Comparison of ENCODE assay signal across 22 mouse cellular contexts in the genomic region with DNA sequence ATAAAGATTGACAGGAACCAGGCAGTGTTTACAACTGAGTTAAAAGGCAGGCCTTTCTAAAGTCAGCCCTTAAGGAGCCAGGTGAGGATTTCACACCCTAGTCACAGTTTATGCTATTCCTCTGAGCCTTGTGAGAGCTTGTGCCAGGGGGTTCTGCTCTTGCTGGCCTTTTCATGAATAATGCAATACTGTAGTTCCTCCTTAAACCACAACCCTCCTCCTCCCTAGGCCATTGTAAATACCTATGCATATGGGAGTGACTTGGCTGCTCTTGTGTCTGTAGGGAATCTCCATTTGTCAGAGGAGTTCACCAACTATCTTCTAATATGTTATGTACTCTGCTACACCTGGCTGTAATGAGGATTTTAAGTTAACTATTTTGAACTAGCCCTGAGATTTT.
"Had no signal": no experiment of that assay in that cellular context is flagged by ENCODE, and none has a peak within 500 bp of the region (broad histone marks: within the 10 kb centered on the region; RNA-seq: fewer than 3 reads in every experiment).

No protein-coding gene starts in this region.

- H3K4me3 ChIP-seq: heart, adult 2 months; hindbrain, embryonic 10.5 days; hindbrain, embryonic 12.5 days; intestine, embryonic 15.5 days; layer of hippocampus, adult 2 months; left cerebral cortex, adult 2 months; limb, embryonic 12.5 days; liver, embryonic 13.5 days; liver, embryonic 15.5 days had no signal

- H3K36me3 ChIP-seq: intestine, embryonic 15.5 days had no signal

- H3K9me3 ChIP-seq: hindbrain, embryonic 12.5 days; intestine, embryonic 15.5 days; limb, embryonic 10.5 days; liver, embryonic 13.5 days; liver, embryonic 15.5 days had no signal

- H3K9ac ChIP-seq: hindbrain, embryonic 12.5 days; hindbrain, embryonic 14.5 days; intestine, embryonic 15.5 days; limb, embryonic 12.5 days; liver, embryonic 13.5 days; liver, embryonic 15.5 days had no signal

- H3K27ac ChIP-seq: heart, adult 2 months; hindbrain, embryonic 10.5 days; hindbrain, embryonic 12.5 days; hindbrain, embryonic 14.5 days; intestine, embryonic 15.5 days; layer of hippocampus, adult 2 months; left cerebral cortex, adult 2 months; limb, embryonic 10.5 days; liver, embryonic 13.5 days; liver, embryonic 15.5 days had no signal

- ATAC-seq: hindbrain, embryonic 16.5 days; inflammation-experienced regulatory T-cells, adult 6 months; intestine, embryonic 15.5 days; intestine, postnatal 0 days had no signal

- H3K27me3 ChIP-seq: hindbrain, embryonic 12.5 days; intestine, embryonic 15.5 days; limb, embryonic 12.5 days had no signal

- H3K4me2 ChIP-seq: heart, embryonic 11.5 days; hindbrain, embryonic 12.5 days; intestine, embryonic 15.5 days had no signal

- DNase-seq: gastrocnemius, postnatal 14 days; heart, adult 2 months; heart, postnatal 10 days; kidney, adult 18-20 months; kidney, adult 8-10 months; kidney, postnatal 10 days; kidney, postnatal 4 days; liver; liver, embryonic 13.5 days had no signal
